Mouse (Mus musculus): ENCODE results near the gene Fbxw15.
"Not testable (repeated sequence)": the region's sequence is repeated elsewhere in the genome, so short reads cannot be mapped to it uniquely, and the experiment has no call there.

The Fbxw15 gene

GRCm38 (mm10) chr9:109568162-109568561 is at the start of gene Fbxw15:
Gene Fbxw15, minus strand, starts transcription at chr9:109568262.
- DNase-seq (ENCODE audit: low spot score): not testable (repeated sequence)

GRCm38 (mm10) chr9:109606837-109607236 is 38.8 kb upstream of the Fbxw15 start:
- DNase-seq (ENCODE audit: low spot score): peak; percentile 30

GRCm38 (mm10) chr9:109602128-109602527 is 34.1 kb upstream of the Fbxw15 start:
- DNase-seq (ENCODE audit: low spot score): not testable (repeated sequence)

- DNase-seq (ENCODE audit: low spot score): no peak
Observed at GRCm38 (mm10) chr9:109597226-109597625, 29.2 kb upstream of the Fbxw15 start.

- no peak for DNase-seq (ENCODE audit: low spot score)
Observed at GRCm38 (mm10) chr9:109594866-109595265, 26.8 kb upstream of the Fbxw15 start.

GRCm38 (mm10) chr9:109565546-109565945 is 2.5 kb downstream of the Fbxw15 start:
- no peak for DNase-seq (ENCODE audit: low spot score)

- DNase-seq (ENCODE audit: low spot score): not testable (repeated sequence)
Observed at GRCm38 (mm10) chr9:109562106-109562505, 6.0 kb downstream of the Fbxw15 start.

- peak; percentile 20 for DNase-seq (ENCODE audit: low spot score)
Observed at GRCm38 (mm10) chr9:109552483-109552882, 15.6 kb downstream of the Fbxw15 start.

- not testable (repeated sequence) for DNase-seq (ENCODE audit: low spot score)
Observed at GRCm38 (mm10) chr9:109549666-109550065, 18.4 kb downstream of the Fbxw15 start.

- DNase-seq (ENCODE audit: low spot score): no peak
Observed at GRCm38 (mm10) chr9:109523385-109524064, 44.5 kb downstream of the Fbxw15 start.
